Mouse (Mus musculus) kidney, embryonic 15.5 days (tissue): ENCODE measurements at regions not wholly inside any gene's neighbourhood (a gene's known extent, or its start where the extent isn't known, plus 50 kb on each side); places are given as distances from the start of the nearest gene placed in this dataset.

ENCODE experiments used
- ATAC-seq: fragments of 200-750 bp; cut with Nextera tagmentation; replicated peaks from 2 replicates; pipeline ENCODE4 v1.8.0; 2017; ENCODE audit warnings: moderate TSS enrichment; ENCODE audit not compliant: low FRiP score
- H3K27ac ChIP-seq: fragments of 300-500 bp; sonication (generic); 2 replicates; pipeline ENCODE4 v1.5.1; 2015; ENCODE audit warnings: mild to moderate bottlenecking, inconsistent platforms
- H3K27me3 ChIP-seq: fragments of 300-500 bp; sonication (generic); 2 replicates; pipeline ENCODE4 v1.6.1; 2015; ENCODE audit warnings: inconsistent platforms
- H3K36me3 ChIP-seq: fragments of 300-500 bp; sonication (generic); 2 replicates; pipeline ENCODE4 v1.6.1; 2015; ENCODE audit warnings: inconsistent platforms
- H3K4me1 ChIP-seq: fragments of 300-500 bp; sonication (generic); 2 replicates; pipeline ENCODE4 v1.6.1; 2015; ENCODE audit warnings: inconsistent platforms
- H3K4me2 ChIP-seq: fragments of 300-500 bp; sonication (generic); 2 replicates; pipeline ENCODE4 v1.6.1; 2015; ENCODE audit warnings: moderate library complexity, mild to moderate bottlenecking, inconsistent platforms
- H3K4me3 ChIP-seq: fragments of 300-500 bp; sonication (generic); replicated peaks from 2 replicates; pipeline ENCODE4 v1.5.1; 2015; ENCODE audit warnings: mild to moderate bottlenecking, inconsistent platforms
- H3K9ac ChIP-seq: fragments of 300-500 bp; sonication (generic); 2 replicates; pipeline ENCODE4 v1.6.1; 2015; ENCODE audit warnings: mild to moderate bottlenecking, inconsistent platforms
- H3K9me3 ChIP-seq: fragments of 300-500 bp; sonication (generic); replicated peaks from 2 replicates; pipeline ENCODE4 v1.6.1; 2016; ENCODE audit warnings: inconsistent platforms
- WGBS: fragments of 180-500 bp; shearing (Covaris S2); methylation state at CpG from one replicate; pipeline ENCODE4 v1.1.7; 2015; ENCODE audit warnings: mixed read lengths; 5-methylcytosine and 5-hydroxymethylcytosine counted together

DNA sequence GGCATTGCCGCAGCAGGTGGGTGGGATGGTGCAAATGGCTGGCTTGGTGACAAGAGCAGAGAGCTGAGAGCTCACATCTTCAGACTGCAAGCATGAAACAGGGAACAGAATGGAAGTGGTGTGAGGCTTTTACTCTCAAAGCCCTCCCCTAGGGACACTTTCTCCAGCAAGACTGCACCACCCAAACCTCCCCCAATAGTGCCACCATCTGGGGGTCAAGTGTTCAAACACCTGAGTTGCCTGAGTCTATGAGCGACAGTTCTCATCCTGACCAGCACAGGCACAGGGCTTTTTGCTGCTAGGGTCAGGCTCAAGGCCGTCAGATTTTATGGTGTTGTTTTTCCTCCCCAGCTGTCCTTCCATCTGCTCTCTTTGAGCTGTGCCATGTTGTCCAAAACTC lies 337.9 kb upstream of the Eif4g2 start:
- H3K4me2 ChIP-seq = no peak overlapping the region
- no peak for ATAC-seq
- H3K36me3 ChIP-seq = no peaks in the 10 kb centered on the region
- no peaks in the 10 kb centered on the region for H3K27me3 ChIP-seq
- no peak overlapping the region for H3K9ac ChIP-seq
- H3K4me1 ChIP-seq = no peaks in the 10 kb centered on the region
- H3K9me3 ChIP-seq = no peaks in the 10 kb centered on the region
- 68% methylated on average over 3 of the region's 3 CpGs for WGBS
- no peak overlapping the region for H3K4me3 ChIP-seq
- H3K27ac ChIP-seq = no peak overlapping the region

- Histone ChIP-seq H3K4me1 (peaks cover 5% of the 10 kb centered on the region), H3K27me3 (no peaks in the 10 kb centered on the region), H3K4me3 (no peak overlapping the region), H3K36me3 (no peaks in the 10 kb centered on the region), H3K9ac (no peak overlapping the region), H3K9me3 (no peaks in the 10 kb centered on the region), H3K4me2 (no peak overlapping the region), H3K27ac (no peak overlapping the region)
- 60% methylated on average over 3 of the region's 3 CpGs for WGBS
- ATAC-seq = no peak
These were observed 334.9 kb upstream of the Eif4g2 start for GRCm38 (mm10) chr7:111417735-111418134.

DNA sequence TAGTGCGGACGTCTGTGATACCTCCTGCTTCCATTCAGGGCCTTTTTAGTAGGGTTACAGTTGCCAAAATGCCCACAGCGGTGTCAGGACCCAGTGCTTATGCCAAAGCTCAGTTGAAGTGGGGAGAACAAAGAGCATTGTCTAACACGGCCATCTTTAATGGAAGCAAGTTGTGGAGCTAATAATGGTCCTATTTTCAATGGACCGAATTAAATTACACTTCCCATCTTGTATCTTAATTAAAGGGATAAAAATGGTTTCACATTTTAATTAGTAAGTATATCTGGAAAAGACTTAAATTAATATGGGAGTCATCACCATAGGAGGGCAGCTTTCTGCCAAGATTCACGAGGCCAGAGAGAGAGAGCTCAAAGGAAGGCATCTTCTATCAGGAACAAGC lies 333.2 kb upstream of the Eif4g2 start:
- H3K4me3 ChIP-seq = no peak overlapping the region
- WGBS = 84% methylated on average over 6 of the region's 6 CpGs
- no peak for ATAC-seq
- H3K27ac ChIP-seq = no peak overlapping the region
- H3K27me3 ChIP-seq = no peaks in the 10 kb centered on the region
- no peaks in the 10 kb centered on the region for H3K9me3 ChIP-seq
- no peak overlapping the region for H3K9ac ChIP-seq
- no peak overlapping the region for H3K4me2 ChIP-seq
- no peaks in the 10 kb centered on the region for H3K36me3 ChIP-seq
- H3K4me1 ChIP-seq = peaks cover 5% of the 10 kb centered on the region

DNA sequence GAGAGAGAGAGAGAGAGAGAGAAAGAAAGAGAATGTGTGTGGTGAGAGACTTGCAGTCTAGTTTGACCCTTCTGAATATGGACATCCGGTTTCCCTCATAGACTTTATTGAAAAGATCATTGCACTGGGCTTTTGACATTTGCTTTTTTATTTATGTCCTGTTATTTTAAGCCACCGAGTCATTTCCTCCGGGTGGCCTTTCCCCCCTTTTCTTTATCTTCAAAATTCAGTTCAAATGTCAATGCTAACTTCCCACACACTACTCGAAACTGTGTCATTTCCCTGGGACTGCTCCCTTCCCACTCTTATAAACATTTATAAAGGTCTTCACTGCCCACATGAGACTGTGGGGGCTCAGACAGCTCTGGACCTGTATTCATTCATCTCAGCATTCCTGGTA lies 330.9 kb upstream of the Eif4g2 start:
- Histone ChIP-seq H3K4me2 (no peak overlapping the region), H3K9ac (no peak overlapping the region), H3K4me1 (peaks cover 5% of the 10 kb centered on the region), H3K4me3 (no peak overlapping the region), H3K27me3 (no peaks in the 10 kb centered on the region), H3K9me3 (no peaks in the 10 kb centered on the region), H3K36me3 (no peaks in the 10 kb centered on the region), H3K27ac (peak overlapping the region; percentile 60)
- no peak for ATAC-seq
- WGBS = 22% methylated on average over 4 of the region's 4 CpGs

- no peak overlapping the region for H3K9ac ChIP-seq
- no peaks in the 10 kb centered on the region for H3K36me3 ChIP-seq
- H3K27me3 ChIP-seq = no peaks in the 10 kb centered on the region
- H3K4me2 ChIP-seq = no peak overlapping the region
- H3K4me3 ChIP-seq = no peak overlapping the region
- ATAC-seq = no peak
- WGBS = 82% methylated on average over 2 of the region's 2 CpGs
- H3K4me1 ChIP-seq = peaks cover 5% of the 10 kb centered on the region
- H3K9me3 ChIP-seq = no peaks in the 10 kb centered on the region
- H3K27ac ChIP-seq = peak overlapping the region; percentile 60
These were observed 330.1 kb upstream of the Eif4g2 start for GRCm38 (mm10) chr7:111412957-111413356.

DNA sequence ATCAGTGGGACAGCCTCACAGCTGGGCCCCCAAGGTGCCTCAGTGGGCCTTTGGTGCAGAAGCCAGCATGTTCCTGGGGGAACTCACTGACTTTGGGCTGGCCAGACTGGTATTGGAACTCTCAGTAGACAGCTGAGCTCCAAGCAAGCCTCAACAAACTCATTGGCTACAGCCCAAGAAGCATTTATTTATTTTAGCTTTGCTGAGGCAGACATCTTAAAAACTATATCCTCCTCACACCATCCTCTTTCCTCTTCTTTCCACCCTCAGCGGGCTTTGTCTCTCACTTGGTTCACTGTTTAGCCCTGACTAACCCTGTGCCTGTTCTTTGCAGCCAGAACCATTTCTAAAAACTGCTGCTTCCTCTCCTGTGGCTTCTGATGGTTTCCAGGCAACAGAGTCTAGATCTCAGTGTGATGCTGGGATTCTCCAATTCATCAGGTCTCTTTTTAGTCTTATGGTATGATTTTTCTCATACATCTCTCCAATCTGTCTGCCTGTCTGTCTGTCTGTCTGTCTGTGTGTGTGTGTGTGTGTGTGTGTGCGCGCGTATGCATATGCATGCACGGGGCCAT lies 328.6 kb upstream of the Eif4g2 start:
- H3K27ac ChIP-seq = no peak overlapping the region
- WGBS = 88% methylated on average over 5 of the region's 5 CpGs
- no peak overlapping the region for H3K4me3 ChIP-seq
- no peaks in the 10 kb centered on the region for H3K36me3 ChIP-seq
- H3K9ac ChIP-seq = no peak overlapping the region
- ATAC-seq = no peak
- peaks cover 5% of the 10 kb centered on the region for H3K4me1 ChIP-seq
- no peaks in the 10 kb centered on the region for H3K9me3 ChIP-seq
- no peak overlapping the region for H3K4me2 ChIP-seq
- no peaks in the 10 kb centered on the region for H3K27me3 ChIP-seq

DNA sequence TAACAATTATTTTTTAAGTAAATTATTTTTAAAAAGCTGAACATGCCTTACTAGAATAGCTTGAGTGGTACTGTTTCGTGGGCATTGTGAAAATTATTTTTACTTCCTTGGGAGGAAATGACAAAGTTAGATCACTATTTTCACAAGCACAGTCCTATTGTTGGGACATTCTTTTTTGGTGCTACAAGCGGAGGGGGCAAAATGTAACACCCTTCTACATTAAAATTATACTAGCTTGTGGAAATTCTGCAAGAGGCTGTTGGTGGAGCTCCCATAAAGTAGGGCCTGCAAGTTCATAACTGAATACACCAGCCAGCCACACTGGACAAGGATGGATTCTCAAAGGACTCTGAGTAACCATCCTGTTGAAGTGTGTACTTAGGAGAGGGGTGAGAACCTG lies 313.1 kb upstream of the Eif4g2 start:
- Histone ChIP-seq H3K36me3 (no peaks in the 10 kb centered on the region), H3K27me3 (no peaks in the 10 kb centered on the region), H3K4me2 (no peak overlapping the region), H3K9ac (no peak overlapping the region), H3K27ac (no peak overlapping the region), H3K4me3 (no peak overlapping the region), H3K9me3 (no peaks in the 10 kb centered on the region), H3K4me1 (no peaks in the 10 kb centered on the region)
- WGBS = 78% methylated on average over 2 of the region's 2 CpGs
- ATAC-seq = no peak

DNA sequence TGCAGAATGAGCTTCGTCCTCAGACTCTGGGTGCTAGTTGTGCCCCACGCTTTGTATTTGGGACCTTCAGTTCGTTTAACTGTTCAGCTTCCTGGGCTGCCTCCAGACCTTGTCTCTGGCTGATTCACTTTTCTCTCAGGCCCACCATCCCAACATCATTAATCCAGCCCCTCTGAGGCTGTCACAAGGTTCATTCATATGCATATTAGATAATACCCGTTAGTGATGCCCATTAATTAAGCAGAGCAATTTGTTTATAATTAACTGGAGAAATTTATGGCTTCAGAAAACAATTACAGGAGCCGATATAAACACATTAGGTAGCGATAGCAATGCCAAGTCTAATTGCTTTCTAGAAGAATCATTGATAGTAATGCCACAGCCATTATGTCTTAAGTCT lies 312.3 kb upstream of the Eif4g2 start:
- H3K4me2 ChIP-seq = no peak overlapping the region
- no peak for ATAC-seq
- H3K27ac ChIP-seq = no peak overlapping the region
- H3K9ac ChIP-seq = no peak overlapping the region
- WGBS = 77% methylated on average over 6 of the region's 6 CpGs
- H3K27me3 ChIP-seq = no peaks in the 10 kb centered on the region
- no peak overlapping the region for H3K4me3 ChIP-seq
- H3K4me1 ChIP-seq = no peaks in the 10 kb centered on the region
- no peaks in the 10 kb centered on the region for H3K36me3 ChIP-seq
- no peaks in the 10 kb centered on the region for H3K9me3 ChIP-seq

DNA sequence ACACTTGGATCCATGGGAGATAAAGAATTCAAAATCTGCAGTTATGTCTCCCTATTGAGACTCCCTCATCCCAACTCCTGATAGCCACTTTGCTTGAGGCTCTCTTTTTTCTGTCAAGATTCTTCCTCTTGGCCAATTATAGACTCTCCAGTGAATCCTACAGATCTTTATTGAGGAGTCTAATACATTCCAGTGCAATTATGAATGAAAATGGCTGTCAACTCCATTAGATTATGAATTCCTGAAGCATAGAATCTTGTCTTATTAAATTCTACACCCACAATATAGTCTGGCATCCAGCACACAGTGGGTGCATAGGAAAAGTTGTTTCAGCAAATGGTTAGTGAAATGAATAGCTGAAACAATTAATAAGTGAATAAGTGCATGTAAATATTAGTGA lies 311.0 kb upstream of the Eif4g2 start:
- Histone ChIP-seq H3K27me3 (no peaks in the 10 kb centered on the region), H3K4me2 (no peak overlapping the region), H3K27ac (no peak overlapping the region), H3K9me3 (no peaks in the 10 kb centered on the region), H3K4me1 (no peaks in the 10 kb centered on the region), H3K4me3 (no peak overlapping the region), H3K9ac (no peak overlapping the region), H3K36me3 (no peaks in the 10 kb centered on the region)
- no peak for ATAC-seq

- no peaks in the 10 kb centered on the region for H3K27me3 ChIP-seq
- no peak overlapping the region for H3K4me2 ChIP-seq
- H3K4me1 ChIP-seq = no peaks in the 10 kb centered on the region
- no peak for ATAC-seq
- no peak overlapping the region for H3K9ac ChIP-seq
- no peaks in the 10 kb centered on the region for H3K9me3 ChIP-seq
- H3K4me3 ChIP-seq = no peak overlapping the region
- H3K36me3 ChIP-seq = no peaks in the 10 kb centered on the region
- H3K27ac ChIP-seq = no peak overlapping the region
These were observed 306.9 kb upstream of the Eif4g2 start for GRCm38 (mm10) chr7:111389690-111390089.

DNA sequence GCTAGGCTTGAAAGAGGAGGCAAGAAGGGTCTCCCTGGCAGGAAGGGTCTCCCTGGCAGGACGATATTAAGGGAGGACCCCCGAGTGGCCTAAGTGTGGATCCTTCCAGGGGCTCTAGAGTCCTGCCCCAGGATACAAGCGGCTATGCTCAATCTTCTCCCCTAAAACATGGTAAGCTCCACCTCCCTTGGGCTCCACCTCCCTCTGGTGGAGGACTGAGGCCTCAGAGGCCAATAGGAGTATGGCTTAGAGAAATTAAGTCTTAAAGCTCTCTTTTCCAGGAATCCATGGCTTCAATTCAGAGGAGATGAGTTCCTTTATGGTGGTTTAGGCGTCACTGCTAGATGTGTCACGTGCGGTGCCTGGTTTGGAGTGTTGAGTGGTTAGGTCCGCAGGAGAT lies 291.7 kb upstream of the Eif4g2 start:
- Histone ChIP-seq H3K27ac (no peak overlapping the region), H3K27me3 (no peaks in the 10 kb centered on the region), H3K4me1 (peaks cover 6% of the 10 kb centered on the region; the same call in 1 of the 2 replicates), H3K9me3 (no peaks in the 10 kb centered on the region), H3K9ac (no peak overlapping the region), H3K4me2 (no peak overlapping the region), H3K4me3 (no peak overlapping the region), H3K36me3 (no peaks in the 10 kb centered on the region)
- ATAC-seq = 0 out of 2 replicates have a peak, but pooled peaks have one; percentile 64
- 84% methylated on average over 7 of the region's 7 CpGs for WGBS

- Histone ChIP-seq H3K9me3 (no peaks in the 10 kb centered on the region), H3K27ac (no peak overlapping the region), H3K36me3 (no peaks in the 10 kb centered on the region), H3K27me3 (no peaks in the 10 kb centered on the region), H3K9ac (no peak overlapping the region), H3K4me1 (peaks cover 6% of the 10 kb centered on the region; the same call in 1 of the 2 replicates), H3K4me3 (no peak overlapping the region), H3K4me2 (no peak overlapping the region)
- WGBS = 35% methylated on average over 10 of the region's 10 CpGs
- ATAC-seq = peak; percentile 47
These were observed 290.7 kb upstream of the Eif4g2 start for GRCm38 (mm10) chr7:111373380-111374173.

DNA sequence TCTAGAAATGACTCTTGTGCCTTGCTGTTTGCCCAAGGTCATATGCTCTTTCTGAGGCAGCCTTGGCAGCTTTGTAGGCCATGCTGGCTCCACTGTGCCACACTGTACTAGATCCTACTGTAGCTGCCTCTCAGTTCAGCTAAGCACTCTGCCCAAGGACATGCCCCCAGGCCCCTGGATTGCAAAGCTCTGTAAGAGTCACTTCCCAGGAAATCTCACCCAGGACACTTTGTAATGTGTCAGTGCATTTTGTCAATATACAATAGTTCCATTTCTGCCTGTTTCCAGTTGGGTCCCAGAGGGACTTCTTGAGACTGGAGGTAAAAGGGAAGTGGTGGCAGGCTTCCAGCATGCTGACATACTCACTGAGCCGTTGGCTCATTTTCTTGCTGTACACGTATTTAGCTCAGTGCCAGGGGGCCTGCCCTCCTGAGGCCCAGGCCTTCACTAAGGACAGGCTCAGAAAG lies 287.6 kb upstream of the Eif4g2 start:
- WGBS = 50% methylated on average over 2 of the region's 2 CpGs
- Histone ChIP-seq H3K4me1 (peaks cover 15% of the 10 kb centered on the region), H3K27ac (no peak overlapping the region), H3K4me3 (no peak overlapping the region), H3K9ac (no peak overlapping the region), H3K36me3 (no peaks in the 10 kb centered on the region), H3K9me3 (no peaks in the 10 kb centered on the region), H3K27me3 (no peaks in the 10 kb centered on the region), H3K4me2 (no peak overlapping the region)
- ATAC-seq = no peak
